Mouse (Mus musculus): ENCODE measurements at regions not wholly inside any gene's neighbourhood (a gene's known extent, or its start where the extent isn't known, plus 50 kb on each side); places are given as distances from the start of the nearest gene placed in this dataset.

GRCm38 (mm10) chr13:97486490-97486889 is 245.6 kb downstream of the Enc1 start:
- TF ChIP-seq CTCF (IDR thresholded peaks at IDR 0.05; ENCODE audit: extremely low read depth, insufficient read depth, insufficient read length, insufficient replicate concordance) (no peak), POLR2A (IDR thresholded peaks at IDR 0.05; ENCODE audit: low read depth, low read length) (no peak)
